In genomic region chrX:101983638-101984037, GRCm38 (mm10) we compare ENCODE assay signal across 14 mouse cellular contexts.
DNase-seq lines count a peak whose midpoint lies in the region; ATAC-seq and TF ChIP-seq lines count a peak whose summit lies in the region.
"Had no signal": no experiment of that assay in that cellular context is flagged by ENCODE, and none has a peak within 500 bp of the region (broad histone marks: within the 10 kb centered on the region; RNA-seq: fewer than 3 reads in every experiment).

No protein-coding gene starts in this region.

- peaks cover 10% of the 10 kb centered on the region for H3K27me3 ChIP-seq in limb, embryonic 15.5 days
- H3K27me3 ChIP-seq in thymus, adult 2 months (ENCODE audit: control insufficient read depth, insufficient read depth, low read length), result no peaks in the 10 kb centered on the region
- H3K27me3 ChIP-seq in forebrain, embryonic 14.5 days (replicated peaks; ENCODE audit: control insufficient read depth, insufficient read depth, low read length), result 0 out of 2 replicates have a peak, but pooled peaks cover 3% of the 10 kb centered on the region

- DNase-seq in gastrocnemius, adult 2 months, result peak; percentile 42
- no peak for DNase-seq in gastrocnemius, postnatal 36 days
- peak; percentile 10 to 18 for DNase-seq in lung, adult 18-20 months
- DNase-seq in lung, adult 2 months, result no peak
- DNase-seq in thymus, adult 2 months, result no peak
- DNase-seq in thymus, postnatal 0 days (ENCODE audit: low spot score), result no peak
- no peak for DNase-seq in forebrain, embryonic 14.5 days (ENCODE audit: low spot score)
- DNase-seq: layer of hippocampus, adult 9-11 months; retina, postnatal 1 day had no signal

- intact Hi-C loops in gastrocnemius, adult 2 months (cut with DNase I), result loop anchor here (5.0 kb wide), 1 partner anchor 84 kb away; no protein-coding TSS in a partner anchor
- intact Hi-C loops in gastrocnemius, postnatal 36 days (cut with DNase I), result no loop called here

- H3K9me3 ChIP-seq in limb, embryonic 15.5 days, result no peaks in the 10 kb centered on the region
- no peaks in the 10 kb centered on the region for H3K9me3 ChIP-seq in forebrain, embryonic 14.5 days (replicated peaks; ENCODE audit: control insufficient read depth, low read length)
- H3K9me3 ChIP-seq: hindbrain, embryonic 15.5 days; neural tube, embryonic 15.5 days had no signal

- no peak overlapping the region for H3K9ac ChIP-seq in limb, embryonic 15.5 days
- no peak overlapping the region for H3K9ac ChIP-seq in forebrain, embryonic 14.5 days (ENCODE audit: low read length)
- H3K9ac ChIP-seq: hindbrain, embryonic 15.5 days; liver, embryonic 14.5 days; neural tube, embryonic 15.5 days had no signal

- TF ChIP-seq CTCF in gastrocnemius, adult 2 months (IDR thresholded peaks at IDR 0.05), result no peak
- no peak for TF ChIP-seq CTCF in lung, adult 2 months (IDR thresholded peaks at IDR 0.05; ENCODE audit: insufficient read depth, low read length)
- TF ChIP-seq CTCF in thymus, adult 2 months (IDR thresholded peaks at IDR 0.05; ENCODE audit: borderline replicate concordance, control insufficient read depth, extremely low read depth, insufficient read depth, low read length, poor library complexity), result no peak

- no peaks in the 10 kb centered on the region for H3K4me1 ChIP-seq in lung, adult 2 months (ENCODE audit: control insufficient read depth, insufficient read depth, low read length)
- peaks cover 6% of the 10 kb centered on the region; the same call in 1 of the 2 replicates for H3K4me1 ChIP-seq in limb, embryonic 15.5 days
- H3K4me1 ChIP-seq in thymus, adult 2 months (replicated peaks; ENCODE audit: control insufficient read depth, insufficient read depth, low read length), result no peaks in the 10 kb centered on the region
- 0 out of 2 replicates have a peak, but pooled peaks cover 3% of the 10 kb centered on the region for H3K4me1 ChIP-seq in forebrain, embryonic 14.5 days (ENCODE audit: control insufficient read depth, insufficient read depth, low read length)

- 53% methylated on average over 6 of the region's 6 CpGs for WGBS in lung, adult 2 months
- WGBS in limb, embryonic 15.5 days, result 47% methylated on average over 6 of the region's 6 CpGs
- 53% methylated on average over 6 of the region's 6 CpGs for WGBS in thymus, adult 2 months
- WGBS in forebrain, embryonic 14.5 days, result 64% methylated on average over 6 of the region's 6 CpGs

- 0 out of 2 replicates have a peak, but pooled peaks have one; percentile 25 for ATAC-seq in limb, embryonic 15.5 days (ENCODE audit: insufficient number of reproducible peaks, low FRiP score, low TSS enrichment, low read depth)
- ATAC-seq in forebrain, embryonic 14.5 days, result no peak
- ATAC-seq: forebrain, embryonic 16.5 days had no signal

- no peak overlapping the region for H3K4me3 ChIP-seq in gastrocnemius, adult 2 months
- no peak overlapping the region for H3K4me3 ChIP-seq in lung, adult 2 months (replicated peaks; ENCODE audit: extremely low read depth, low read depth, low read length)
- H3K4me3 ChIP-seq in limb, embryonic 15.5 days, result no peak overlapping the region
- no peak overlapping the region for H3K4me3 ChIP-seq in thymus, adult 2 months (ENCODE audit: control insufficient read depth, insufficient read depth, low read length)
- H3K4me3 ChIP-seq in forebrain, embryonic 14.5 days (ENCODE audit: low read depth, low read length), result no peak overlapping the region
- H3K4me3 ChIP-seq: hindbrain, embryonic 15.5 days; neural tube, embryonic 15.5 days had no signal

- no peak overlapping the region for H3K4me2 ChIP-seq in limb, embryonic 15.5 days
- H3K4me2 ChIP-seq in forebrain, embryonic 14.5 days (ENCODE audit: low read length), result no peak overlapping the region
- H3K4me2 ChIP-seq: hindbrain, embryonic 15.5 days; neural tube, embryonic 15.5 days had no signal

- H3K36me3 ChIP-seq in limb, embryonic 15.5 days, result no peaks in the 10 kb centered on the region
- no peaks in the 10 kb centered on the region for H3K36me3 ChIP-seq in thymus, adult 2 months (ENCODE audit: control insufficient read depth, insufficient read depth, low read length)
- no peaks in the 10 kb centered on the region for H3K36me3 ChIP-seq in forebrain, embryonic 14.5 days (ENCODE audit: control insufficient read depth, insufficient read depth, low read length)
- H3K36me3 ChIP-seq: hindbrain, embryonic 15.5 days; neural tube, embryonic 15.5 days had no signal

- H3K27ac ChIP-seq in gastrocnemius, adult 2 months, result 0 out of 2 replicates have a peak overlapping the region, but pooled peaks have one; percentile 43
- no peak overlapping the region for H3K27ac ChIP-seq in limb, embryonic 15.5 days
- H3K27ac ChIP-seq in thymus, adult 2 months (ENCODE audit: control insufficient read depth, insufficient read depth, low read length), result no peak overlapping the region
- no peak overlapping the region for H3K27ac ChIP-seq in forebrain, embryonic 14.5 days (ENCODE audit: low read depth, low read length)
- H3K27ac ChIP-seq: hindbrain, embryonic 15.5 days; liver, embryonic 14.5 days; neural tube, embryonic 15.5 days had no signal

- TF ChIP-seq POLR2A in lung, adult 2 months (IDR thresholded peaks at IDR 0.05; ENCODE audit: borderline replicate concordance, extremely low read depth, low read depth, low read length), result no peak
- TF ChIP-seq POLR2A in thymus, adult 2 months (IDR thresholded peaks at IDR 0.05; ENCODE audit: control insufficient read depth, extremely low read depth, insufficient read depth, low read length, poor library complexity), result no peak

Comparison
In these comparisons a context has a peak if more than half of its experiments do, and no peak if none do; other contexts are left out.
1. DNase-seq: peak in gastrocnemius, adult 2 months (single experiment) and lung, adult 18-20 months (2 of 2); none in gastrocnemius, postnatal 36 days (0 of 2), lung, adult 2 months (single experiment), thymus, adult 2 months (single experiment), thymus, postnatal 0 days (single experiment) and forebrain, embryonic 14.5 days (single experiment).